Mouse (Mus musculus) kidney, adult 2 months (tissue): ENCODE data around the gene Grik1.

Source experiments
- CTCF ChIP-seq: fragments of 200-500 bp; conservative IDR thresholded peaks from 2 replicates; pipeline ENCODE4 v1.5.1; 2011; ENCODE audit warnings: low read depth, mild to moderate bottlenecking, control low read depth, low read length, moderate library complexity, mixed read lengths; ENCODE audit not compliant: insufficient read depth, insufficient read length
- POLR2A ChIP-seq: fragments of 200-500 bp; IDR thresholded peaks from one replicate; pipeline ENCODE4 v1.6.1; 2011; ENCODE audit warnings: low read depth, low read length, control low read depth

- no peak for TF ChIP-seq CTCF
- TF ChIP-seq POLR2A: no peak
These were observed 112.7 kb downstream of the Grik1 start for GRCm38 (mm10) chr16:88177364-88177763.
